18 mouse cellular contexts compared by ENCODE assay signal in the genomic region with DNA sequence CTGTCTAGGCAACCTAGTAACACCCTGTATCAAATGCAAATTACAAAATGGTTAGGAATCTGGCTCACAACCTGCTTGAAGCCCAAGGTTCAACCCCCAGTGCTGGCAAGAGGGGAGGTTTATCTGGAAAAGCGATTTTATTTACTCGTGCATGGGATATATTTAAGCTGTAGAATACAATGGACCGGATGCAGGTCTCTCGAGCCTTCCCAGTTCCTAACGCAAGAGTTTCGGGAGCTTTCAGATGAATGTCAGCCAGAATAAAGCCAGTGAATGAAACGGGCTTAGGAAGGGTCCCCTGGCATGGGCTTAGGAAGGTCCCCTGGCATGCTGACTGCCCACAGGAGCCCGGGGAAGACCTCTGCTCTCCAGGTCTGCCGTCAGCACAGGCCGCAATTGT. TPM values are rescaled to one million over a fixed set of nuclear protein-coding genes. Genes with fewer than 3 reads are reported as not detected.
DNase-seq lines count a peak whose midpoint lies in the region; ATAC-seq and TF ChIP-seq lines count a peak whose summit lies in the region.
"Had no signal": no experiment of that assay in that cellular context is flagged by ENCODE, and none has a peak within 500 bp of the region (broad histone marks: within the 10 kb centered on the region; RNA-seq: fewer than 3 reads in every experiment).

No protein-coding gene starts in this region.

- no peak for TF ChIP-seq CTCF in cerebellum, adult 2 months (IDR thresholded peaks at IDR 0.05; ENCODE audit: borderline replicate concordance, insufficient read depth, low read depth, low read length)
- no peak for TF ChIP-seq CTCF in liver, adult 2 months (IDR thresholded peaks at IDR 0.05; ENCODE audit: low read depth, low read length)
- no peak for TF ChIP-seq CTCF in liver, postnatal 0 days (IDR thresholded peaks at IDR 0.05; ENCODE audit: low read depth)

- H3K9ac ChIP-seq in heart, embryonic 12.5 days: no peak overlapping the region
- no peak overlapping the region for H3K9ac ChIP-seq in heart, embryonic 11.5 days (ENCODE audit: low read depth, low read length)
- H3K9ac ChIP-seq in liver, adult 2 months (ENCODE audit: low read depth, low read length): peak overlapping the region; percentile 73
- no peak overlapping the region for H3K9ac ChIP-seq in liver, postnatal 0 days (replicated peaks)
- H3K9ac ChIP-seq: embryonic facial prominence, embryonic 12.5 days; hindbrain, embryonic 12.5 days; liver, embryonic 14.5 days had no signal

- peaks cover 34% of the 10 kb centered on the region for H3K4me1 ChIP-seq in cerebellum, adult 2 months (ENCODE audit: control insufficient read depth, insufficient read depth, low read length)
- peaks cover 35% of the 10 kb centered on the region for H3K4me1 ChIP-seq in heart, embryonic 12.5 days (replicated peaks)
- peaks cover 15% of the 10 kb centered on the region for H3K4me1 ChIP-seq in heart, embryonic 11.5 days (ENCODE audit: control insufficient read depth, insufficient read depth, low read length)
- H3K4me1 ChIP-seq in liver, adult 2 months (ENCODE audit: control insufficient read depth, insufficient read depth, low read length): peaks cover 24% of the 10 kb centered on the region
- H3K4me1 ChIP-seq in liver, postnatal 0 days (ENCODE audit: insufficient read depth): peaks cover 7% of the 10 kb centered on the region; the same call in 1 of the 2 replicates
- H3K4me1 ChIP-seq: embryonic facial prominence, embryonic 12.5 days had no signal

- H3K4me3 ChIP-seq in cerebellum, adult 2 months (replicated peaks; ENCODE audit: insufficient read depth, low read depth, low read length): no peak overlapping the region
- no peak overlapping the region for H3K4me3 ChIP-seq in heart, embryonic 12.5 days
- no peak overlapping the region for H3K4me3 ChIP-seq in heart, embryonic 11.5 days (ENCODE audit: low read depth, low read length)
- no peak overlapping the region for H3K4me3 ChIP-seq in liver, adult 2 months (ENCODE audit: insufficient read depth, low read depth, low read length)
- H3K4me3 ChIP-seq in liver, postnatal 0 days (ENCODE audit: low read depth, low read length): no peak overlapping the region
- H3K4me3 ChIP-seq: embryonic facial prominence, embryonic 12.5 days; erythroblast, embryonic 14.5 days; hindbrain, embryonic 12.5 days; limb, embryonic 10.5 days; midbrain, embryonic 10.5 days had no signal

- H3K27me3 ChIP-seq in cerebellum, adult 2 months (ENCODE audit: control insufficient read depth, insufficient read depth, low read length): no peaks in the 10 kb centered on the region
- H3K27me3 ChIP-seq in heart, embryonic 12.5 days (replicated peaks): no peaks in the 10 kb centered on the region
- no peaks in the 10 kb centered on the region for H3K27me3 ChIP-seq in heart, embryonic 11.5 days (ENCODE audit: control insufficient read depth, insufficient read depth, low read length)
- no peaks in the 10 kb centered on the region for H3K27me3 ChIP-seq in liver, adult 2 months (ENCODE audit: control insufficient read depth, insufficient read depth, low read length)
- H3K27me3 ChIP-seq in liver, postnatal 0 days (ENCODE audit: insufficient read depth, low read length): no peaks in the 10 kb centered on the region
- H3K27me3 ChIP-seq: embryonic facial prominence, embryonic 12.5 days; hindbrain, embryonic 12.5 days had no signal

- no peak overlapping the region for H3K4me2 ChIP-seq in heart, embryonic 12.5 days
- H3K4me2 ChIP-seq in heart, embryonic 11.5 days: no peak overlapping the region
- H3K4me2 ChIP-seq in liver, postnatal 0 days (ENCODE audit: low read depth, low read length): no peak overlapping the region
- H3K4me2 ChIP-seq: embryonic facial prominence, embryonic 12.5 days; hindbrain, embryonic 12.5 days had no signal

- peaks cover 27% of the 10 kb centered on the region for H3K36me3 ChIP-seq in heart, embryonic 12.5 days
- no peaks in the 10 kb centered on the region; the same call in 1 of the 2 replicates for H3K36me3 ChIP-seq in heart, embryonic 11.5 days (ENCODE audit: control insufficient read depth, insufficient read depth, low read length)
- H3K36me3 ChIP-seq in liver, adult 2 months (ENCODE audit: control insufficient read depth, insufficient read depth, low read length): peaks cover 20% of the 10 kb centered on the region
- peaks cover 13% of the 10 kb centered on the region for H3K36me3 ChIP-seq in liver, postnatal 0 days (replicated peaks; ENCODE audit: insufficient read depth, low read length)

- WGBS in cerebellum, adult 2 months: 89% methylated on average over 10 of the region's 10 CpGs
- WGBS in heart, embryonic 12.5 days: 86% methylated on average over 10 of the region's 10 CpGs
- 83% methylated on average over 10 of the region's 10 CpGs for WGBS in heart, embryonic 11.5 days (ENCODE audit: insufficient replicate concordance)
- WGBS in liver, adult 2 months: 50% methylated on average over 10 of the region's 10 CpGs
- 81% methylated on average over 10 of the region's 10 CpGs for WGBS in liver, postnatal 0 days (ENCODE audit: insufficient replicate concordance)

- no peak overlapping the region for H3K27ac ChIP-seq in cerebellum, adult 2 months (ENCODE audit: insufficient read depth, low read length)
- H3K27ac ChIP-seq in heart, embryonic 12.5 days (ENCODE audit: poor library complexity, severe bottlenecking): peak overlapping the region; percentile 13; the same call in 1 of the 2 replicates
- no peak overlapping the region for H3K27ac ChIP-seq in heart, embryonic 11.5 days (ENCODE audit: low read depth, low read length)
- peak overlapping the region; percentile 99 for H3K27ac ChIP-seq in liver, adult 2 months (replicated peaks; ENCODE audit: insufficient read depth, low read depth, low read length)
- H3K27ac ChIP-seq in liver, postnatal 0 days (ENCODE audit: low read depth): peak overlapping the region; percentile 70
- H3K27ac ChIP-seq: embryonic facial prominence, embryonic 12.5 days; hindbrain, embryonic 12.5 days; limb, embryonic 10.5 days; liver, embryonic 14.5 days; macrophage; midbrain, embryonic 10.5 days had no signal

- ATAC-seq in heart, embryonic 12.5 days (ENCODE audit: insufficient number of reproducible peaks, low FRiP score): no peak
- no peak for ATAC-seq in heart, embryonic 11.5 days (replicated peaks; ENCODE audit: insufficient number of reproducible peaks, low FRiP score, low TSS enrichment)
- ATAC-seq in liver, postnatal 0 days: no peak
- ATAC-seq: forebrain, embryonic 14.5 days had no signal

- DNase-seq in cerebellum, adult 11-12 months: peak; percentile 22
- no peak for DNase-seq in cerebellum, adult 2 months
- DNase-seq in liver, adult 2 months (ENCODE audit: extremely low read depth, low read depth, low spot score): peak; percentile 48
- no peak for DNase-seq in liver
- no peak for DNase-seq in liver, postnatal 0 days
- no peak for DNase-seq in layer of hippocampus, adult 9-10 months (ENCODE audit: low spot score)
- DNase-seq: cerebellum, adult 9-11 months; thymus, postnatal 25 days had no signal

- no peaks in the 10 kb centered on the region for H3K9me3 ChIP-seq in heart, embryonic 12.5 days (replicated peaks)
- no peaks in the 10 kb centered on the region for H3K9me3 ChIP-seq in heart, embryonic 11.5 days (replicated peaks; ENCODE audit: control insufficient read depth, low read length)
- H3K9me3 ChIP-seq in liver, postnatal 0 days (ENCODE audit: low read length): no peaks in the 10 kb centered on the region
- H3K9me3 ChIP-seq: embryonic facial prominence, embryonic 12.5 days; hindbrain, embryonic 12.5 days; limb, embryonic 10.5 days; midbrain, embryonic 10.5 days had no signal

- TF ChIP-seq POLR2A in cerebellum, adult 2 months (IDR thresholded peaks at IDR 0.05; ENCODE audit: borderline replicate concordance, insufficient read depth, low read length): no peak
- TF ChIP-seq POLR2A in liver, adult 2 months (IDR thresholded peaks at IDR 0.05; ENCODE audit: extremely low read depth, insufficient read depth, low read length): no peak

- no peak for TF ChIP-seq EP300 in liver, postnatal 0 days (IDR thresholded peaks at IDR 0.05; ENCODE audit: low read depth)

- peaks cover 9% of the 10 kb centered on the region; the same call in 1 of the 2 replicates for H3K79me2 ChIP-seq in liver, adult 2 months (ENCODE audit: control insufficient read depth, insufficient read depth, low read length)

RNA-seq across cellular contexts. Expression of gene Fez2, which starts 11.1 kb away (rescaled TPM):
- polyA plus RNA-seq in cerebellum, adult 2 months (2012; rRNA removed): 90.4 and 91.6 TPM in 2 replicates
- polyA plus RNA-seq in heart, embryonic 12.5 days (2016; fragmentation: Nextera tagmentation; extraction: Ambion mirVana): 44.7 and 46.8 TPM in 2 replicates
- polyA plus RNA-seq in heart, embryonic 11.5 days (2014; fragmentation: Nextera tagmentation; extraction: Ambion mirVana): 43.5 and 55.5 TPM in 2 replicates
- 27.9 and 28.9 TPM in 2 replicates for total RNA-seq in liver, adult 2 months (2014; rRNA removed)
- polyA plus RNA-seq in liver, adult 2 months (2012; rRNA removed): 18.2 and 18.8 TPM in 2 replicates
- 17.3 and 20.3 TPM in 2 replicates for polyA plus RNA-seq in liver, postnatal 0 days (2015; fragmentation: Nextera tagmentation; extraction: Ambion mirVana)

Comparison
In these comparisons a context has a peak if more than half of its experiments do, and no peak if none do; other contexts are left out.
1. DNase-seq: peak in cerebellum, adult 11-12 months (single experiment) and liver, adult 2 months (single experiment); none in cerebellum, adult 2 months (0 of 2), liver (single experiment), liver, postnatal 0 days (single experiment) and layer of hippocampus, adult 9-10 months (single experiment).
2. H3K27ac ChIP-seq: peak in heart, embryonic 12.5 days (single experiment), liver, adult 2 months (single experiment) and liver, postnatal 0 days (single experiment); none in cerebellum, adult 2 months (single experiment) and heart, embryonic 11.5 days (single experiment).